Mouse (Mus musculus) megakaryocyte-erythroid progenitor cell, adult 5-6 weeks (primary cell): ENCODE measurements around the gene Adcy3. TPM values are rescaled to one million over a fixed set of nuclear protein-coding genes. Genes with fewer than 3 reads are reported as not detected.

Source experiments
- ATAC-seq: replicated peaks from 2 replicates; pipeline ENCODE4 v1.8.0; 2016; ENCODE audit warnings: mild to moderate bottlenecking, inconsistent platforms; ENCODE audit not compliant: severe bottlenecking, poor library complexity, low FRiP score, low TSS enrichment
- total RNA-seq, 2 experiments: library from RNA; stranded (forward) in 1 of 2; stranded (reverse) in 1 of 2; fragments of 200-1000, 215-1000 nt in 1 of 2; fragments of >200 nt in 1 of 2; fragmentation: Nextera tagmentation in 1 of 2; gene quantifications; 2 replicates each; pipeline ENCODE4 v1.2.3; 2014 to 2017

Gene Adcy3
- total RNA-seq (2014; fragmentation: Nextera tagmentation): 0.33 and 0.67 TPM in 2 replicates
- 0.33 and 5.2 TPM in 2 replicates for total RNA-seq (2017)

GRCm38 (mm10) chr12:4132941-4133846 is at the start of gene Adcy3:
TSS of gene Adcy3 (plus strand) at chr12:4133103.
- ATAC-seq: peak; percentile 62

GRCm38 (mm10) chr12:4083441-4083840 is 49.5 kb upstream of the Adcy3 start:
- ATAC-seq: no peak

- peak; percentile 91 for ATAC-seq
Measured at GRCm38 (mm10) chr12:4107383-4107782, 25.5 kb upstream of the Adcy3 start.

- ATAC-seq: 0 out of 2 replicates have a peak, but pooled peaks have one; percentile 18
Measured at GRCm38 (mm10) chr12:4116132-4116531, 16.8 kb upstream of the Adcy3 start.

- ATAC-seq: no peak
Measured at GRCm38 (mm10) chr12:4117136-4117535, 15.8 kb upstream of the Adcy3 start.

- ATAC-seq: no peak
Measured at GRCm38 (mm10) chr12:4117579-4117978, 15.3 kb upstream of the Adcy3 start.

GRCm38 (mm10) chr12:4127346-4127745 is 5.6 kb upstream of the Adcy3 start:
- no peak for ATAC-seq

- no peak for ATAC-seq
Measured at GRCm38 (mm10) chr12:4133847-4134212, 927 bp downstream of the Adcy3 start.

GRCm38 (mm10) chr12:4143179-4143578 is 10.3 kb downstream of the Adcy3 start:
- no peak for ATAC-seq

GRCm38 (mm10) chr12:4150936-4151335 is 18.0 kb downstream of the Adcy3 start:
- ATAC-seq: no peak

GRCm38 (mm10) chr12:4151969-4152368 is 19.1 kb downstream of the Adcy3 start:
- ATAC-seq: no peak

GRCm38 (mm10) chr12:4157466-4157865 is 24.6 kb downstream of the Adcy3 start:
- ATAC-seq: no peak

GRCm38 (mm10) chr12:4158179-4158578 is 25.3 kb downstream of the Adcy3 start:
- no peak for ATAC-seq

GRCm38 (mm10) chr12:4158868-4159632 is 26.1 kb downstream of the Adcy3 start:
- ATAC-seq: no peak

GRCm38 (mm10) chr12:4160322-4160721 is 27.4 kb downstream of the Adcy3 start:
- ATAC-seq: no peak

- ATAC-seq: no peak
Measured at GRCm38 (mm10) chr12:4162886-4163285, 30.0 kb downstream of the Adcy3 start.

- no peak for ATAC-seq
Measured at GRCm38 (mm10) chr12:4166970-4167369, 34.1 kb downstream of the Adcy3 start.

- ATAC-seq: no peak
Measured at GRCm38 (mm10) chr12:4169058-4169457, 36.2 kb downstream of the Adcy3 start.

GRCm38 (mm10) chr12:4169622-4170021 is 36.7 kb downstream of the Adcy3 start:
- ATAC-seq: no peak

- ATAC-seq: no peak
Measured at GRCm38 (mm10) chr12:4173108-4173790, 40.3 kb downstream of the Adcy3 start.
